In the genomic region with DNA sequence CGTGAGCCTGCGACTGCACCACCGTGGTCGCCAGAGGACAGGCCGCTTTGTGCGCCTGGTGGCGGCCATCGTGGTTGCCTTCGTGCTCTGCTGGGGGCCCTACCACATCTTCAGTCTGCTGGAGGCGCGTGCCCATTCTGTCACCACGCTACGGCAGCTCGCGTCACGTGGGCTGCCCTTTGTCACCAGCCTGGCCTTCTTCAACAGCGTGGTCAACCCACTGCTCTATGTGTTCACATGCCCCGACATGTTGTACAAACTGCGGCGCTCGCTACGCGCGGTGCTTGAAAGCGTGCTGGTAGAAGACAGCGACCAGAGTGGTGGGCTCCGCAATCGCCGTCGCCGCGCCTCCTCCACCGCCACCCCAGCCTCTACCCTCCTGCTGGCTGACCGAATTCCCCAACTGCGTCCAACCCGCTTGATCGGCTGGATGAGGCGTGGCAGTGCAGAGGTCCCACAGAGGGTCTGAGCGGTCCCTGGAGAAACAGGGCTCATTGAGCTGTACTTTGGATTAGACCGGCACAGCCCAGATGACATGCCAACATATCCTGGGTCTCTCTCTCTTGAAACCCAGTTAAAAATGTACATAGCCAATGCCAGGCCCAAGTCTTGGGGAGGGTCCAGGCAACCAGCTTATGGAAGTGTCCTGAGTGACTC, we compare ENCODE assay signal across 9 mouse cellular contexts. TPM values are rescaled to one million over a fixed set of nuclear protein-coding genes. Genes with fewer than 3 reads are reported as not detected.
A peak's percentile ranks its signal among the peaks of the same experiment; 100 is the strongest.
DNase-seq lines count a peak whose midpoint lies in the region; ATAC-seq and TF ChIP-seq lines count a peak whose summit lies in the region.
"Had no signal": no experiment of that assay in that cellular context is flagged by ENCODE, and none has a peak within 500 bp of the region (broad histone marks: within the 10 kb centered on the region; RNA-seq: fewer than 3 reads in every experiment).

No protein-coding gene starts in this region.

- H3K27ac ChIP-seq in heart, embryonic 12.5 days (ENCODE audit: poor library complexity, severe bottlenecking): no peak overlapping the region
- H3K27ac ChIP-seq in embryonic facial prominence, embryonic 12.5 days: no peak overlapping the region
- H3K27ac ChIP-seq in midbrain, postnatal 0 days (ENCODE audit: low read depth, low read length): peak overlapping the region; percentile 13; the same call in 1 of the 2 replicates

- H3K36me3 ChIP-seq in heart, embryonic 12.5 days: peaks cover 38% of the 10 kb centered on the region
- peaks cover 36% of the 10 kb centered on the region for H3K36me3 ChIP-seq in embryonic facial prominence, embryonic 12.5 days
- peaks cover 31% of the 10 kb centered on the region for H3K36me3 ChIP-seq in midbrain, postnatal 0 days (ENCODE audit: insufficient read depth, low read length)

- TF ChIP-seq CTCF in midbrain, postnatal 0 days (IDR thresholded peaks at IDR 0.05): no peak

- peaks cover 28% of the 10 kb centered on the region for H3K4me1 ChIP-seq in heart, embryonic 12.5 days (replicated peaks)
- H3K4me1 ChIP-seq in embryonic facial prominence, embryonic 12.5 days: peaks cover 6% of the 10 kb centered on the region
- peaks cover 5% of the 10 kb centered on the region; the same call in 1 of the 2 replicates for H3K4me1 ChIP-seq in midbrain, postnatal 0 days (ENCODE audit: insufficient read depth, low read length)

- intact Hi-C loops in heart, postnatal 25 days (cut with DNase I): no loop called here

- peak; percentile 68 for ATAC-seq in heart, embryonic 12.5 days (ENCODE audit: insufficient number of reproducible peaks, low FRiP score)
- ATAC-seq in embryonic facial prominence, embryonic 12.5 days (ENCODE audit: insufficient number of reproducible peaks, insufficient read depth, low FRiP score, low TSS enrichment): peak; percentile 16; the same call in 1 of the 2 replicates
- peak; percentile 85 for ATAC-seq in midbrain, postnatal 0 days (ENCODE audit: low FRiP score)
- ATAC-seq in megakaryocyte, adult 5-6 weeks (ENCODE audit: poor library complexity, severe bottlenecking): no peak

- H3K9me3 ChIP-seq in heart, embryonic 12.5 days (replicated peaks): no peaks in the 10 kb centered on the region
- H3K9me3 ChIP-seq in embryonic facial prominence, embryonic 12.5 days: no peaks in the 10 kb centered on the region
- H3K9me3 ChIP-seq in midbrain, postnatal 0 days (ENCODE audit: low read length): no peaks in the 10 kb centered on the region

- peak overlapping the region; percentile 62 for H3K9ac ChIP-seq in heart, embryonic 12.5 days
- peak overlapping the region; percentile 56 for H3K9ac ChIP-seq in embryonic facial prominence, embryonic 12.5 days
- H3K9ac ChIP-seq in midbrain, postnatal 0 days (replicated peaks; ENCODE audit: low read length, poor library complexity, severe bottlenecking): peak overlapping the region; percentile 50

- H3K27me3 ChIP-seq in heart, embryonic 12.5 days (replicated peaks): 0 out of 2 replicates have a peak, but pooled peaks cover 5% of the 10 kb centered on the region
- H3K27me3 ChIP-seq in embryonic facial prominence, embryonic 12.5 days: no peaks in the 10 kb centered on the region
- no peaks in the 10 kb centered on the region for H3K27me3 ChIP-seq in midbrain, postnatal 0 days (ENCODE audit: insufficient read depth, low read length)

- WGBS in heart, embryonic 12.5 days: 7% methylated on average over 40 of the region's 40 CpGs
- WGBS in embryonic facial prominence, embryonic 12.5 days: 3% methylated on average over 40 of the region's 40 CpGs
- 2% methylated on average over 40 of the region's 40 CpGs for whole genome bisulfite sequencing in midbrain, postnatal 0 days

- no peak for DNase-seq in heart, postnatal 25 days (ENCODE audit: low spot score)
- DNase-seq in ES-CJ7 (ENCODE audit: low read depth, low spot score): peak; percentile 63
- peak; percentile 30 for DNase-seq in kidney, postnatal 10 days
- DNase-seq in midbrain, postnatal 0 days (ENCODE audit: low spot score): peak; percentile 62
- DNase-seq in urinary bladder, postnatal 4 days (ENCODE audit: low spot score in 2 of 2): no peak

- peak overlapping the region; percentile 42 for H3K4me3 ChIP-seq in heart, embryonic 12.5 days
- H3K4me3 ChIP-seq in embryonic facial prominence, embryonic 12.5 days: peak overlapping the region; percentile 37
- peak overlapping the region; percentile 21; the same call in 1 of the 2 replicates for H3K4me3 ChIP-seq in midbrain, postnatal 0 days (ENCODE audit: low read depth, low read length)

- H3K4me2 ChIP-seq in heart, embryonic 12.5 days: peak overlapping the region; percentile 81
- H3K4me2 ChIP-seq in embryonic facial prominence, embryonic 12.5 days (replicated peaks): peak overlapping the region; percentile 83
- H3K4me2 ChIP-seq in midbrain, postnatal 0 days (ENCODE audit: low read depth, low read length, poor library complexity, severe bottlenecking): peak overlapping the region; percentile 51

RNA-seq across cellular contexts. Expression of a gene that starts 4.0 kb away (rescaled TPM):
- 0.09 TPM in 1 of 2 replicates, not detected in the other for polyA plus RNA-seq in heart, embryonic 12.5 days (2016; fragmentation: Nextera tagmentation; extraction: Ambion mirVana)
- total RNA-seq in heart, postnatal 25 days (2021): under 1 TPM in 1 of 2 experiments, not detected in 1; 0.08 TPM
- 0.14 and 0.18 TPM in 2 replicates for polyA plus RNA-seq in embryonic facial prominence, embryonic 12.5 days (2016; fragmentation: Nextera tagmentation; extraction: Ambion mirVana)
- 1.0 and 1.4 TPM in 2 replicates for total RNA-seq in midbrain, postnatal 0 days (2014; rRNA removed)
- 0.09 and 0.16 TPM in 2 replicates for polyA plus RNA-seq in midbrain, postnatal 0 days (2015; fragmentation: Nextera tagmentation; extraction: Ambion mirVana)
- total RNA-seq in megakaryocyte, adult 5-6 weeks (2015): 0.21 TPM in 1 of 2 replicates, not detected in the other
- 0.07 and 0.20 TPM in 2 replicates for total RNA-seq in megakaryocyte, adult 5-6 weeks (2017)

RNA-seq across cellular contexts. Expression of a gene that starts 8.1 kb away (rescaled TPM):
- 20.1 and 21.6 TPM in 2 replicates for polyA plus RNA-seq in heart, embryonic 12.5 days (2016; fragmentation: Nextera tagmentation; extraction: Ambion mirVana)
- 1 to 10 TPM; 5.7 to 6.2 TPM for total RNA-seq in heart, postnatal 25 days (2021)
- polyA plus RNA-seq in embryonic facial prominence, embryonic 12.5 days (2016; fragmentation: Nextera tagmentation; extraction: Ambion mirVana): 32.3 and 32.8 TPM in 2 replicates
- total RNA-seq in midbrain, postnatal 0 days (2014; rRNA removed): 6.5 and 6.7 TPM in 2 replicates
- 13.1 and 13.5 TPM in 2 replicates for polyA plus RNA-seq in midbrain, postnatal 0 days (2015; fragmentation: Nextera tagmentation; extraction: Ambion mirVana)
- total RNA-seq in megakaryocyte, adult 5-6 weeks (2015): 11.1 and 11.3 TPM in 2 replicates
- total RNA-seq in megakaryocyte, adult 5-6 weeks (2017): 10.8 and 16.7 TPM in 2 replicates

RNA-seq across cellular contexts. Expression of a gene that starts 20.5 kb away (rescaled TPM):
- not detected in 2 replicates for polyA plus RNA-seq in heart, embryonic 12.5 days (2016; fragmentation: Nextera tagmentation; extraction: Ambion mirVana)
- not detected for total RNA-seq in heart, postnatal 25 days (2021)
- polyA plus RNA-seq in embryonic facial prominence, embryonic 12.5 days (2016; fragmentation: Nextera tagmentation; extraction: Ambion mirVana): 0.10 TPM in 1 of 2 replicates, not detected in the other
- 0.14 and 0.82 TPM in 2 replicates for total RNA-seq in midbrain, postnatal 0 days (2014; rRNA removed)
- polyA plus RNA-seq in midbrain, postnatal 0 days (2015; fragmentation: Nextera tagmentation; extraction: Ambion mirVana): 0.98 and 1.4 TPM in 2 replicates
- not detected in 2 replicates for total RNA-seq in megakaryocyte, adult 5-6 weeks (2015)
- not detected in 2 replicates for total RNA-seq in megakaryocyte, adult 5-6 weeks (2017)
- total RNA-seq: layer of hippocampus, postnatal 14 days had no signal

RNA-seq across cellular contexts. Expression of a gene that starts 33.5 kb away (rescaled TPM):
- not detected in 2 replicates for polyA plus RNA-seq in heart, embryonic 12.5 days (2016; fragmentation: Nextera tagmentation; extraction: Ambion mirVana)
- not detected for total RNA-seq in heart, postnatal 25 days (2021)
- polyA plus RNA-seq in embryonic facial prominence, embryonic 12.5 days (2016; fragmentation: Nextera tagmentation; extraction: Ambion mirVana): not detected in 2 replicates
- total RNA-seq in midbrain, postnatal 0 days (2014; rRNA removed): not detected in 2 replicates
- polyA plus RNA-seq in midbrain, postnatal 0 days (2015; fragmentation: Nextera tagmentation; extraction: Ambion mirVana): not detected in 2 replicates
- total RNA-seq in megakaryocyte, adult 5-6 weeks (2015): not detected in 2 replicates
- not detected in 2 replicates for total RNA-seq in megakaryocyte, adult 5-6 weeks (2017)
- total RNA-seq: layer of hippocampus, postnatal 14 days had no signal

RNA-seq across cellular contexts. Expression of a gene that starts 45.9 kb away (rescaled TPM):
- polyA plus RNA-seq in heart, embryonic 12.5 days (2016; fragmentation: Nextera tagmentation; extraction: Ambion mirVana): 24.9 and 26.2 TPM in 2 replicates
- total RNA-seq in heart, postnatal 25 days (2021): 100 to 1,000 TPM; 213 to 229 TPM
- polyA plus RNA-seq in embryonic facial prominence, embryonic 12.5 days (2016; fragmentation: Nextera tagmentation; extraction: Ambion mirVana): 41.5 and 42.1 TPM in 2 replicates
- 281 and 298 TPM in 2 replicates for total RNA-seq in midbrain, postnatal 0 days (2014; rRNA removed)
- 37.8 and 38.1 TPM in 2 replicates for polyA plus RNA-seq in midbrain, postnatal 0 days (2015; fragmentation: Nextera tagmentation; extraction: Ambion mirVana)
- total RNA-seq in megakaryocyte, adult 5-6 weeks (2015): 34.1 and 36.1 TPM in 2 replicates
- 69.0 and 76.2 TPM in 2 replicates for total RNA-seq in megakaryocyte, adult 5-6 weeks (2017)

Comparison
In these comparisons a context has a peak if more than half of its experiments do, and no peak if none do; other contexts are left out.
1. DNase-seq: peak in ES-CJ7 (single experiment), kidney, postnatal 10 days (single experiment) and midbrain, postnatal 0 days (single experiment); none in heart, postnatal 25 days (single experiment) and urinary bladder, postnatal 4 days (0 of 2).
2. Peak in every context shown above with its lines, with median percentiles within 50 percentile points of each other: H3K4me2 ChIP-seq, H3K4me3 ChIP-seq and H3K9ac ChIP-seq.